Mouse (Mus musculus) midbrain, embryonic 10.5 days (tissue): ENCODE data around the gene Slc8b1. TPM values are rescaled to one million over a fixed set of nuclear protein-coding genes. Genes with fewer than 3 reads are reported as not detected.
"Not testable (repeated sequence)": the region's sequence is repeated elsewhere in the genome, so short reads cannot be mapped to it uniquely, and the experiment has no call there.

Experiments used
- DNase-seq: peaks from one replicate; pipeline ENCODE4 v3.0.0-alpha.2; 2017; ENCODE audit warnings: low spot score
- H3K27ac ChIP-seq: fragments of 300-500 bp; sonication (generic); replicated peaks from 2 replicates; pipeline ENCODE4 v1.5.1; 2016; ENCODE audit warnings: mild to moderate bottlenecking
- H3K27me3 ChIP-seq: fragments of 300-500 bp; sonication (generic); 2 replicates; pipeline ENCODE4 v1.6.1; 2016; ENCODE audit warnings: low read depth, mild to moderate bottlenecking; ENCODE audit not compliant: poor library complexity, severe bottlenecking
- H3K36me3 ChIP-seq: fragments of 300-500 bp; sonication (generic); 2 replicates; pipeline ENCODE4 v1.6.1; 2016; ENCODE audit warnings: mild to moderate bottlenecking, moderate library complexity
- H3K4me1 ChIP-seq: fragments of 300-500 bp; sonication (generic); 2 replicates; pipeline ENCODE4 v1.6.1; 2016
- H3K4me3 ChIP-seq: fragments of 300-500 bp; sonication (generic); 2 replicates; pipeline ENCODE4 v1.5.1; 2016; ENCODE audit warnings: mild to moderate bottlenecking, moderate library complexity
- H3K9me3 ChIP-seq: fragments of 300-500 bp; sonication (generic); replicated peaks from 2 replicates; pipeline ENCODE4 v1.6.1; 2016; ENCODE audit warnings: mild to moderate bottlenecking
- WGBS: fragments of 180-500 bp; shearing (Covaris S2); methylation state at CpG from one replicate; pipeline ENCODE4 v1.1.7; 2016; 5-methylcytosine and 5-hydroxymethylcytosine counted together
- polyA plus RNA-seq: library from polyadenylated mRNA; unstranded; fragments of >200 nt; fragmentation: Nextera tagmentation; extraction: Ambion mirVana; gene quantifications from 2 replicates; pipeline ENCODE4 v1.2.1, GENCODE M21; 2016

Gene Slc8b1
- polyA plus RNA-seq, 1 experiment from 2014 or later, result 3.9 TPM

DNA sequence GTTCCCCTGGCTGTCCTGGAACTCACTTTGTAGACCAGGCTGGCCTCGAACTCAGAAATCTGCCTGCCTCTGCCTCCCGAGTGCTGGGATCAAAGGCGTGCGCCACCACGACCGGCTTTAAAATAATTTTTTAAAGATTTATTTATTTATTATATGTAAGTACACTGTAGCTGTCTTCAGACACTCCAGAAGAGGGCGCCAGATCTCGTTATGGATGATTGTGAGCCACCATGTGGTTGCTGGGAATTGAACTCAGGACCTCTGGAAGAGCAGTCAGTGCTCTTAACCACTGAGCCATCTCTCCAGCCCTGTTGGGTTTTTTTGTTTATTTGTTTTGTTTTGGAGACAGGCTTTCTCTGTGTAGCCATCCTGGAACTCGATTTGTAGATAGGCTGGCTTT, 10.4 kb upstream of the Slc8b1 start:
- H3K27me3 ChIP-seq, DNase-seq, H3K9me3 ChIP-seq, H3K4me3 ChIP-seq, H3K27ac ChIP-seq: not testable (repeated sequence)
- Histone ChIP-seq H3K4me1 (peaks cover 25% of the 10 kb centered on the region), H3K36me3 (peaks cover 17% of the 10 kb centered on the region)
- WGBS, result 89% methylated on average over 9 of the region's 9 CpGs

DNA sequence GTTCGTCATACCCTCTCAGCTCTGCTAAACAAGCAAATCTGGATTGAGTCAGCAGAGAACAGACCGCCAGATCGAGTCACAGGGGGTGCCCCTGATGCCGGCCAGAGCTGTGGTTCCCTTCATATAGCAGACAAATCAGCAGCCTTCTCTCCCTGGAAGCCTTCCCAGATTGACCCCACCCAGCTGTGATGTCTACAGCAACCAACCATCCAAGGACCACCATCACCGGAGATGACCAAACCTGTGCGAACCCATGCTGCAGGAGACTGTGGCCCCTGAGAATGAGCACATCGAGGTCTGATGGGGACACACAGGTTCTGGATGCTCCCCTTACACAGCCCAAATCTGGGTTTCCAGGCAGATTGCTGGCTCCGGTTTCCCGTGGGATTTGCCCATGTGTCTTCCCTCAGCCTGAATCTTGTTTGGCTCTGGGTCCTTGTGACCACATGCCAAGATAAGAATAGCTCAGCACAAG, 8.8 kb upstream of the Slc8b1 start:
- Histone ChIP-seq H3K27ac (no peak overlapping the region), H3K4me3 (peak overlapping the region; percentile 80)
- WGBS, result 74% methylated on average over 9 of the region's 9 CpGs

DNA sequence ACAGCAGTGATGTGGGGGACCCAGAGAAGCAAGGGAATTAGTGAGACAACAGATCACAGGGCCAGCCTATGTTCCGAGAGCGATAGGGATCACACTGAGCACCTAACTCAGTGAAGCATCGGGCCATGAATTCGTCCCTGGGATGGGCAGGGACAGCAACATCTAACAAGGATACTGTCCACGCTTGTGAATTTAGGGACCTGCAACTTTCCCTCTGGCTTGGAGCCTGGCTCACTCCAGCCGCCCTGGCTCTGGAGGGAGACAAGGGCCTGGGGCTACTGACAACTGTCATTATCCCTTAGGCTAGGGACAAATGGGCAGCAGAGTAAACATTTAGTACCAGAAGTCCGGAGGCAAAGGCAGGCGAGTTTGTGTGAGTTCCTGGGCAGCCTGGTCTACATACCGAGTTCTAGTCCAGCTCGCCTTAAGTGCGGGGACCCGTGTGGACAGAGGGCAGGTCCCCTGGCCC, 8.3 kb upstream of the Slc8b1 start:
- Histone ChIP-seq H3K9me3 (no peaks in the 10 kb centered on the region), H3K27ac (peak overlapping the region; percentile 89)
- 9% methylated on average over 12 of the region's 12 CpGs for WGBS

More for the DNA sequence above, 8.8 kb upstream of the Slc8b1 start:
- no peaks in the 10 kb centered on the region for H3K9me3 ChIP-seq
- H3K4me1 ChIP-seq, result peaks cover 29% of the 10 kb centered on the region
- peaks cover 14% of the 10 kb centered on the region for H3K36me3 ChIP-seq
- DNase-seq, result no peak
- no peaks in the 10 kb centered on the region for H3K27me3 ChIP-seq

GRCm38 (mm10) chr5:120503144-120503795, 7.7 kb upstream of the Slc8b1 start, which contains the start of gene Plbd2:
Gene Plbd2 (minus strand): TSS chr5:120503625.
- no peaks in the 10 kb centered on the region for H3K27me3 ChIP-seq
- under 1% methylated on average over 55 of the region's 55 CpGs for WGBS
- H3K4me3 ChIP-seq, result peak within 1 kb of the TSS; percentile 80
- H3K36me3 ChIP-seq, result peaks cover 7% of the 10 kb centered on the region
- no peaks in the 10 kb centered on the region for H3K9me3 ChIP-seq
- peaks cover 29% of the 10 kb centered on the region for H3K4me1 ChIP-seq
- peak; percentile 95 for DNase-seq
- peak within 1 kb of the TSS; percentile 89 for H3K27ac ChIP-seq

More for the DNA sequence above, 8.3 kb upstream of the Slc8b1 start:
- Histone ChIP-seq H3K4me1 (peaks cover 29% of the 10 kb centered on the region), H3K4me3 (peak overlapping the region; percentile 80), H3K27me3 (no peaks in the 10 kb centered on the region), H3K36me3 (peaks cover 11% of the 10 kb centered on the region)
- DNase-seq, result no peak

DNA sequence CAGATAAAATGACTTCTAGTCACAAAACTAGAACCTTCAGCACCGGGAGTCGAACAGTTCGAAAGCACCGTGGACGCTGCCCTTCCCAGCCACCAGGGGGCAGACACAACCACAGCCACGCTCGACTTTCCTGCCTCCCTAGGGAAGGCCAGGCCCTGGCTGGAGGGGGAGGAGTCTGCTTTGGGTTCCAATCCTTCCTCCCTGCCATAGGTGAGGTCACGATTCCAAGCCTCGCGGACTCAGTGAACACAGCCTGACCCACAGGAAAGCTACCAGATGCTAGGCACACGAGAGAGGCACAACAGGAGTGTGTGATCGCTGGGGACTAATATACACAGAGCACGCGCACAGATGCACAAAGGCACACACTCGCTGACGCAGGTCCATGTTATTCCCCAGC, 5.6 kb upstream of the Slc8b1 start:
- H3K9me3 ChIP-seq, result no peaks in the 10 kb centered on the region
- WGBS, result 29% methylated on average over 16 of the region's 16 CpGs
- no peaks in the 10 kb centered on the region for H3K27me3 ChIP-seq
- H3K4me1 ChIP-seq, result peaks cover 34% of the 10 kb centered on the region
- H3K36me3 ChIP-seq, result no peaks in the 10 kb centered on the region
- peak overlapping the region; percentile 64; the same call in 1 of the 2 replicates for H3K27ac ChIP-seq
- peak; percentile 79 for DNase-seq
- H3K4me3 ChIP-seq, result peak overlapping the region; percentile 30

GRCm38 (mm10) chr5:120505781-120506180, 5.2 kb upstream of the Slc8b1 start:
- Histone ChIP-seq H3K36me3 (no peaks in the 10 kb centered on the region), H3K27ac (0 out of 2 replicates have a peak overlapping the region, but pooled peaks have one; percentile 64), H3K4me1 (peaks cover 38% of the 10 kb centered on the region), H3K27me3 (no peaks in the 10 kb centered on the region), H3K4me3 (peak overlapping the region; percentile 30), H3K9me3 (no peaks in the 10 kb centered on the region)
- DNase-seq, result no peak
- 72% methylated on average over 9 of the region's 9 CpGs for WGBS

GRCm38 (mm10) chr5:120506490-120506889, 4.5 kb upstream of the Slc8b1 start:
- 78% methylated on average over 9 of the region's 9 CpGs for WGBS
- Histone ChIP-seq H3K9me3 (no peaks in the 10 kb centered on the region), H3K36me3 (no peaks in the 10 kb centered on the region)

DNA sequence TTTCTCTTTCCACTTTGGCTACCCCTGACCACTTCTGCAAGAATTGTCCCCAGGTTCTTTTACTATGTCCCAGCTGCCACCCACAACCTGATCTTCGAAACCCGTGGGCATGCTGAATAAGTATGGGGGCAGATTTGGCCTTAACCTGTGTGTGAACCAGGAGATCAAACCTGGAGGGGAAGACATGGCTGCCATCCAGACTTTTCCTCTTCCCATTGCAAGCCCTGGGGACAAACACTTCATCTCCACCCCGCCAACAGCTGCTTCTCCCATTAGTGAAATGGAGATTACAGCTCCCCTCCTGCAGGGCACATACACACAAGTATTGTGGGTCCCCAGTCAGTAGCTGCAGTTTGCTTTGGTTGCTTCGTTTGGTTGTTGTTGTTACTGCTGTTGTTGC, 3.7 kb upstream of the Slc8b1 start:
- peaks cover 36% of the 10 kb centered on the region for H3K4me1 ChIP-seq

More at GRCm38 (mm10) chr5:120506490-120506889, 4.5 kb upstream of the Slc8b1 start:
- Histone ChIP-seq H3K4me1 (peaks cover 43% of the 10 kb centered on the region), H3K27me3 (peaks cover 3% of the 10 kb centered on the region), H3K27ac (no peak overlapping the region), H3K4me3 (no peak overlapping the region)
- no peak for DNase-seq

DNA sequence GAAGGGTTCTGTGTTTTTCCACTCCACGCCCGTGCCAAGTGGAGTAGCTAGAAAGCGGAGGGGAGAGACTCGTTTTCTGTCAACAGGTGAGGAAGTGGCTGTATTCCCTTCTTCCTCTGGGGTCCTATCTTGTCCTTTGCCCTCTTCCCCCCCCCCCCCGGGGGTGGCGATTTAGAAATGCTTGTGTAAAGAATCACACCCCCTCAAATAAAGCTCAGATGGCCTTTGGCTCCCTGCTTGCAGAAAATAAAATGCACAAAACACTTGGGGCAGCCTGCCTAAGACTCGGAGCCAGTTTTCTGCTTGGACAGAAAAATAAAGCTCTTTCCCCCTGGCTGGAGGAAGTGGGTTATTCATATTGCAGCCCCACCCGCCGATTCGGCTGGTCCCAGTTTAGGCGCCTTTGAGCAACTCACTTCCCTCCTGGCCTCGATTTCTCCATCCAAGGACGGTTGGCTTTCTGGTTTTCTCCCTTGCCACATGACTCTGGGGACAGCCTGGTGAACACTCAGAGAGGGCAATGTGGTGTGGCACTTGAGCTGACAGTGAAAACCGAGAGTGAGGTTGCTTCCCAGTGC, 764 bp downstream of the Slc8b1 start:
- Histone ChIP-seq H3K27ac (no peak overlapping the region), H3K4me3 (peak overlapping the region; percentile 58), H3K27me3 (peaks cover 30% of the 10 kb centered on the region), H3K36me3 (no peaks in the 10 kb centered on the region), H3K9me3 (no peaks in the 10 kb centered on the region), H3K4me1 (peaks cover 47% of the 10 kb centered on the region)
- no peak for DNase-seq
- 39% methylated on average over 14 of the region's 14 CpGs for WGBS

More for the DNA sequence above, 3.7 kb upstream of the Slc8b1 start:
- DNase-seq, result no peak
- 65% methylated on average over 4 of the region's 4 CpGs for WGBS
- no peaks in the 10 kb centered on the region for H3K36me3 ChIP-seq
- H3K4me3 ChIP-seq, result no peak overlapping the region
- no peak overlapping the region for H3K27ac ChIP-seq
- no peaks in the 10 kb centered on the region for H3K9me3 ChIP-seq
- peaks cover 12% of the 10 kb centered on the region for H3K27me3 ChIP-seq

GRCm38 (mm10) chr5:120512911-120513555, 2.1 kb downstream of the Slc8b1 start:
- 41% methylated on average over 15 of the region's 15 CpGs for WGBS
- DNase-seq, result no peak
- H3K27ac ChIP-seq, result no peak overlapping the region
- H3K36me3 ChIP-seq, result no peaks in the 10 kb centered on the region
- no peaks in the 10 kb centered on the region for H3K9me3 ChIP-seq
- H3K4me3 ChIP-seq, result 0 out of 2 replicates have a peak overlapping the region, but pooled peaks have one; percentile 5
- H3K27me3 ChIP-seq, result peaks cover 30% of the 10 kb centered on the region
- H3K4me1 ChIP-seq, result peaks cover 56% of the 10 kb centered on the region

DNA sequence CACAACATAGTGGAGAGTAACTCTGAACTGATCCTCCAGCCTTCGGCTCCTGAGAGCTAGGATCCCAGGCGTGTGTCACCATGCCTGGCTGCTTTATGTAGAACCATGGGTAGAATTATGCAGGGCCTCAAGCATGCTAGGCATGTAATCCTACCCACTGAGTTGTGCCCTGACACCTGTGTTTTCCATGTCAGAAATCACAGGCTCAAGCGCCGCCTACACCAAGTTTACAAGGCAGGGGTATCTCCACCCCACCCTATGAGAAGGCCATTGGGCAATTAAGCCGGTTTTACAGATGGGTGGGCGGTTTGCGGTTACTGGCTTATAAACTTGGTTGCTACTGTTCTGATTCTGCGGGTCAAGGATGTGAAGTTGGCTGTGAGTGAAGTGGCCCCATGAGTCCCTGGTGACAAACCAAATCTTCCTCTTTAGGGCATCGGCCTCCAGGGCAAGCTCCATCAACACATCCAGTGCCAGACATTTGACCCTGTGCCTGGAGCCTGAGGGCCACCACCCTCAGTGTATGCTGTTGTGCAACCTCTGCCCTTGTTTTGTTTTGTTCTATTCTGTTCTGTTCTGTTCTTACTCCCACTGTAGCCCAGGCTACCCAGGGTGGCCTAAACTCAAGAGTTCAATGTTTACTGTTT, 3.2 kb downstream of the Slc8b1 start:
- Histone ChIP-seq H3K4me1 (peaks cover 56% of the 10 kb centered on the region), H3K4me3 (no peak overlapping the region), H3K27me3 (peaks cover 30% of the 10 kb centered on the region), H3K27ac (no peak overlapping the region), H3K36me3 (no peaks in the 10 kb centered on the region), H3K9me3 (no peaks in the 10 kb centered on the region)
- 89% methylated on average over 9 of the region's 9 CpGs for WGBS
- no peak for DNase-seq

DNA sequence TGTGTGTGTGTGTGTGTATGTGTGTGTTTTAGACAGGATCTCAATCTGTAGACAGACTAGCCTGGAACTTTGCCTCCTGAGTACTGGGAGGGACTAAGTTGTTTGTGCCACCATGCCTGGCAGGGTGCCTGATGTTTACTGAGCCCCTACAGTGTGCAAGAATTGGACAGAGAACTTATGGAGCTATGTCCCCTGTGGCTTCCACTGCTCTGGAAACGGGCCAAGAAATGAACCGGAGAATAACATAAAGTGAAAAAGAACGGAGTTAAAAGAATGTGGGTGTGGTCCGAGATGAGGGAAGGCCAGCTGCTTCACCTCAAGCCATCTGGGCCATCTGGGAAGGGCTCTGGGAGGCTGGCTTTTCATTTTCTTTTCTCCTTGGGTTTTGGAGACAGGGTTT, 3.8 kb downstream of the Slc8b1 start:
- H3K9me3 ChIP-seq, result no peaks in the 10 kb centered on the region
- H3K27me3 ChIP-seq, result peaks cover 30% of the 10 kb centered on the region
- no peak overlapping the region for H3K27ac ChIP-seq
- H3K4me3 ChIP-seq, result no peak overlapping the region
- WGBS, result 58% methylated on average over 4 of the region's 4 CpGs
- no peaks in the 10 kb centered on the region for H3K36me3 ChIP-seq
- peaks cover 56% of the 10 kb centered on the region for H3K4me1 ChIP-seq
- DNase-seq, result no peak
